In genomic region chr4:43652726-43653125, GRCm38 (mm10) we compare ENCODE assay signal across 12 mouse cellular contexts. TPM values are rescaled to one million over a fixed set of nuclear protein-coding genes. Genes with fewer than 3 reads are reported as not detected.
DNase-seq lines count a peak whose midpoint lies in the region; ATAC-seq and TF ChIP-seq lines count a peak whose summit lies in the region.
"Had no signal": no experiment of that assay in that cellular context is flagged by ENCODE, and none has a peak within 500 bp of the region (broad histone marks: within the 10 kb centered on the region; RNA-seq: fewer than 3 reads in every experiment).

No protein-coding gene starts in this region.

- WGBS in lung, embryonic 14.5 days: 90% methylated on average over 4 of the region's 4 CpGs
- WGBS in lung, postnatal 0 days: 86% methylated on average over 4 of the region's 4 CpGs
- WGBS in forebrain, postnatal 0 days: 92% methylated on average over 4 of the region's 4 CpGs
- 92% methylated on average over 4 of the region's 4 CpGs for WGBS in limb, embryonic 11.5 days
- WGBS in neural tube, embryonic 14.5 days: 95% methylated on average over 4 of the region's 4 CpGs

- TF ChIP-seq EP300 in lung, postnatal 0 days (IDR thresholded peaks at IDR 0.05): no peak

- H3K27me3 ChIP-seq in lung, embryonic 14.5 days (ENCODE audit: insufficient read depth, low read length): no peaks in the 10 kb centered on the region
- H3K27me3 ChIP-seq in lung, postnatal 0 days (replicated peaks; ENCODE audit: insufficient read depth, low read length): no peaks in the 10 kb centered on the region
- no peaks in the 10 kb centered on the region for H3K27me3 ChIP-seq in forebrain, postnatal 0 days (ENCODE audit: insufficient read depth, low read length)
- no peaks in the 10 kb centered on the region for H3K27me3 ChIP-seq in limb, embryonic 11.5 days (ENCODE audit: control insufficient read depth, insufficient read depth, low read length)
- no peaks in the 10 kb centered on the region for H3K27me3 ChIP-seq in neural tube, embryonic 14.5 days (ENCODE audit: control insufficient read depth, insufficient read depth, low read length)

- H3K4me3 ChIP-seq in lung, embryonic 14.5 days (ENCODE audit: low read depth, low read length): peak overlapping the region; percentile 29; the same call in 1 of the 2 replicates
- H3K4me3 ChIP-seq in lung, postnatal 0 days (ENCODE audit: low read depth, low read length): no peak overlapping the region
- H3K4me3 ChIP-seq in forebrain, postnatal 0 days (ENCODE audit: low read depth, low read length): peak overlapping the region; percentile 30
- no peak overlapping the region; the same call in 1 of the 2 replicates for H3K4me3 ChIP-seq in limb, embryonic 11.5 days (ENCODE audit: low read depth, low read length)
- no peak overlapping the region for H3K4me3 ChIP-seq in neural tube, embryonic 14.5 days (ENCODE audit: low read depth, low read length)
- H3K4me3 ChIP-seq: myocyte had no signal

- peak overlapping the region; percentile 55 for H3K4me2 ChIP-seq in lung, embryonic 14.5 days
- H3K4me2 ChIP-seq in lung, postnatal 0 days (replicated peaks; ENCODE audit: low read depth, low read length): no peak overlapping the region; the same call in 1 of the 2 replicates
- peak overlapping the region; percentile 45 for H3K4me2 ChIP-seq in forebrain, postnatal 0 days (ENCODE audit: low read depth)
- peak overlapping the region; percentile 38; the same call in 1 of the 2 replicates for H3K4me2 ChIP-seq in limb, embryonic 11.5 days (ENCODE audit: low read depth, severe bottlenecking)
- H3K4me2 ChIP-seq in neural tube, embryonic 14.5 days (ENCODE audit: low read depth, low read length): peak overlapping the region; percentile 31; the same call in 1 of the 2 replicates

- no peaks in the 10 kb centered on the region for H3K4me1 ChIP-seq in lung, embryonic 14.5 days (ENCODE audit: insufficient read depth)
- H3K4me1 ChIP-seq in lung, postnatal 0 days (ENCODE audit: insufficient read depth, low read depth, low read length): peaks cover 5% of the 10 kb centered on the region; the same call in 1 of the 2 replicates
- peaks cover 7% of the 10 kb centered on the region; the same call in 1 of the 2 replicates for H3K4me1 ChIP-seq in forebrain, postnatal 0 days (ENCODE audit: insufficient read depth)
- H3K4me1 ChIP-seq in limb, embryonic 11.5 days (ENCODE audit: control insufficient read depth, insufficient read depth, low read length): peaks cover 5% of the 10 kb centered on the region
- H3K4me1 ChIP-seq in neural tube, embryonic 14.5 days (ENCODE audit: control insufficient read depth, insufficient read depth, low read length): no peaks in the 10 kb centered on the region; the same call in 1 of the 2 replicates

- no peak overlapping the region for H3K9ac ChIP-seq in lung, embryonic 14.5 days
- H3K9ac ChIP-seq in lung, postnatal 0 days (replicated peaks; ENCODE audit: low read depth): no peak overlapping the region
- peak overlapping the region; percentile 25; the same call in 1 of the 2 replicates for H3K9ac ChIP-seq in forebrain, postnatal 0 days
- H3K9ac ChIP-seq in limb, embryonic 11.5 days (ENCODE audit: low read length): no peak overlapping the region
- H3K9ac ChIP-seq in neural tube, embryonic 14.5 days (replicated peaks; ENCODE audit: low read depth, low read length): no peak overlapping the region

- no peak for TF ChIP-seq CTCF in lung, embryonic 14.5 days (IDR thresholded peaks at IDR 0.05; ENCODE audit: low read depth)
- TF ChIP-seq CTCF in lung, postnatal 0 days (IDR thresholded peaks at IDR 0.05): no peak
- TF ChIP-seq CTCF in forebrain, postnatal 0 days (IDR thresholded peaks at IDR 0.05; ENCODE audit: low read depth): no peak

- 0 out of 2 replicates have a peak, but pooled peaks cover 8% of the 10 kb centered on the region for H3K36me3 ChIP-seq in lung, embryonic 14.5 days (ENCODE audit: insufficient read depth)
- H3K36me3 ChIP-seq in lung, postnatal 0 days (ENCODE audit: insufficient read depth, low read length): no peaks in the 10 kb centered on the region
- H3K36me3 ChIP-seq in forebrain, postnatal 0 days (ENCODE audit: insufficient read depth): peaks cover 4% of the 10 kb centered on the region
- H3K36me3 ChIP-seq in limb, embryonic 11.5 days (ENCODE audit: control insufficient read depth, insufficient read depth, low read length): no peaks in the 10 kb centered on the region
- peaks cover 8% of the 10 kb centered on the region; the same call in 1 of the 2 replicates for H3K36me3 ChIP-seq in neural tube, embryonic 14.5 days (ENCODE audit: control insufficient read depth, insufficient read depth, low read length)

- no peak overlapping the region for H3K27ac ChIP-seq in lung, embryonic 14.5 days (ENCODE audit: low read depth)
- H3K27ac ChIP-seq in lung, postnatal 0 days (ENCODE audit: low read length): no peak overlapping the region
- H3K27ac ChIP-seq in forebrain, postnatal 0 days (ENCODE audit: low read depth, low read length): no peak overlapping the region
- H3K27ac ChIP-seq in limb, embryonic 11.5 days (replicated peaks; ENCODE audit: low read depth, low read length): no peak overlapping the region
- no peak overlapping the region for H3K27ac ChIP-seq in neural tube, embryonic 14.5 days (ENCODE audit: low read depth, low read length)

- H3K9me3 ChIP-seq in lung, embryonic 14.5 days (ENCODE audit: low read depth, low read length): peaks cover 5% of the 10 kb centered on the region; the same call in 1 of the 2 replicates
- no peaks in the 10 kb centered on the region; the same call in 1 of the 2 replicates for H3K9me3 ChIP-seq in lung, postnatal 0 days (ENCODE audit: low read length)
- no peaks in the 10 kb centered on the region for H3K9me3 ChIP-seq in forebrain, postnatal 0 days (ENCODE audit: low read length)
- H3K9me3 ChIP-seq in limb, embryonic 11.5 days (ENCODE audit: control insufficient read depth, low read length): no peaks in the 10 kb centered on the region; the same call in 1 of the 2 replicates
- no peaks in the 10 kb centered on the region for H3K9me3 ChIP-seq in neural tube, embryonic 14.5 days (ENCODE audit: control insufficient read depth, low read length)

- ATAC-seq in lung, embryonic 14.5 days (ENCODE audit: insufficient read depth): no peak
- no peak for ATAC-seq in lung, postnatal 0 days
- no peak for ATAC-seq in forebrain, postnatal 0 days
- no peak for ATAC-seq in limb, embryonic 11.5 days (ENCODE audit: insufficient number of reproducible peaks, low FRiP score, low TSS enrichment, low read depth)
- no peak for ATAC-seq in neural tube, embryonic 14.5 days (ENCODE audit: low read depth)

- DNase-seq in lung, embryonic 14.5 days: no peak
- DNase-seq in lung, postnatal 0 days (ENCODE audit: low spot score): no peak
- DNase-seq in forebrain, postnatal 0 days: no peak
- no peak for DNase-seq in limb, embryonic 11.5 days (ENCODE audit: low spot score)
- DNase-seq in thymus, adult 18-20 months: no peak
- no peak for DNase-seq in right cerebral cortex, postnatal 25 days
- DNase-seq: adrenal gland, postnatal 25 days; gastrocnemius, postnatal 14 days had no signal

RNA-seq across cellular contexts. Expression of gene Spag8, which starts 0.7 kb away (rescaled TPM):
- 0.68 and 1.6 TPM in 2 replicates for polyA plus RNA-seq in lung, embryonic 14.5 days (2014; fragmentation: Nextera tagmentation; extraction: Ambion mirVana)
- polyA plus RNA-seq in lung, postnatal 0 days (2015; fragmentation: Nextera tagmentation; extraction: Ambion mirVana): 10.4 and 10.8 TPM in 2 replicates
- total RNA-seq in forebrain, postnatal 0 days (2014; rRNA removed): 5.8 and 6.1 TPM in 2 replicates
- polyA plus RNA-seq in forebrain, postnatal 0 days (2015; fragmentation: Nextera tagmentation; extraction: Ambion mirVana): 6.0 and 9.1 TPM in 2 replicates
- polyA plus RNA-seq in limb, embryonic 11.5 days (2014; fragmentation: Nextera tagmentation; extraction: Ambion mirVana): 0.89 and 1.1 TPM in 2 replicates
- polyA plus RNA-seq in neural tube, embryonic 14.5 days (2014; fragmentation: Nextera tagmentation; extraction: Ambion mirVana): 2.4 and 4.6 TPM in 2 replicates
- total RNA-seq: common myeloid progenitor, adult 5-6 weeks; gastrocnemius, postnatal 14 days had no signal

RNA-seq across cellular contexts. Expression of gene Hint2, which starts 3.5 kb away (rescaled TPM):
- polyA plus RNA-seq in lung, embryonic 14.5 days (2014; fragmentation: Nextera tagmentation; extraction: Ambion mirVana): 84.0 and 97.7 TPM in 2 replicates
- polyA plus RNA-seq in lung, postnatal 0 days (2015; fragmentation: Nextera tagmentation; extraction: Ambion mirVana): 128 and 132 TPM in 2 replicates
- total RNA-seq in forebrain, postnatal 0 days (2014; rRNA removed): 53.6 and 61.9 TPM in 2 replicates
- polyA plus RNA-seq in forebrain, postnatal 0 days (2015; fragmentation: Nextera tagmentation; extraction: Ambion mirVana): 80.0 and 101 TPM in 2 replicates
- 71.4 and 73.9 TPM in 2 replicates for polyA plus RNA-seq in limb, embryonic 11.5 days (2014; fragmentation: Nextera tagmentation; extraction: Ambion mirVana)
- 67.1 and 73.9 TPM in 2 replicates for polyA plus RNA-seq in neural tube, embryonic 14.5 days (2014; fragmentation: Nextera tagmentation; extraction: Ambion mirVana)

RNA-seq across cellular contexts. Expression of gene Tmem8b, which starts 16.0 kb away (rescaled TPM):
- polyA plus RNA-seq in lung, embryonic 14.5 days (2014; fragmentation: Nextera tagmentation; extraction: Ambion mirVana): 2.8 and 3.5 TPM in 2 replicates
- polyA plus RNA-seq in lung, postnatal 0 days (2015; fragmentation: Nextera tagmentation; extraction: Ambion mirVana): 2.5 and 3.1 TPM in 2 replicates
- total RNA-seq in forebrain, postnatal 0 days (2014; rRNA removed): 21.3 and 27.4 TPM in 2 replicates
- 8.2 and 14.1 TPM in 2 replicates for polyA plus RNA-seq in forebrain, postnatal 0 days (2015; fragmentation: Nextera tagmentation; extraction: Ambion mirVana)
- 2.7 and 2.8 TPM in 2 replicates for polyA plus RNA-seq in limb, embryonic 11.5 days (2014; fragmentation: Nextera tagmentation; extraction: Ambion mirVana)
- 11.4 and 13.3 TPM in 2 replicates for polyA plus RNA-seq in neural tube, embryonic 14.5 days (2014; fragmentation: Nextera tagmentation; extraction: Ambion mirVana)

RNA-seq across cellular contexts. Expression of gene Fam221b, which starts 16.2 kb away (rescaled TPM):
- polyA plus RNA-seq in lung, embryonic 14.5 days (2014; fragmentation: Nextera tagmentation; extraction: Ambion mirVana): 3.2 and 3.4 TPM in 2 replicates
- polyA plus RNA-seq in lung, postnatal 0 days (2015; fragmentation: Nextera tagmentation; extraction: Ambion mirVana): 2.5 TPM in 2 replicates
- 0.08 TPM in 1 of 2 replicates, not detected in the other for total RNA-seq in forebrain, postnatal 0 days (2014; rRNA removed)
- polyA plus RNA-seq in forebrain, postnatal 0 days (2015; fragmentation: Nextera tagmentation; extraction: Ambion mirVana): 1.6 TPM in 2 replicates
- polyA plus RNA-seq in limb, embryonic 11.5 days (2014; fragmentation: Nextera tagmentation; extraction: Ambion mirVana): 2.6 and 3.0 TPM in 2 replicates
- 1.6 and 1.7 TPM in 2 replicates for polyA plus RNA-seq in neural tube, embryonic 14.5 days (2014; fragmentation: Nextera tagmentation; extraction: Ambion mirVana)
- polyA plus RNA-seq: small intestine, adult 2 months had no signal

RNA-seq across cellular contexts. Expression of gene Npr2, which starts 21.0 kb away (rescaled TPM):
- polyA plus RNA-seq in lung, embryonic 14.5 days (2014; fragmentation: Nextera tagmentation; extraction: Ambion mirVana): 11.2 and 13.7 TPM in 2 replicates
- 11.9 and 12.8 TPM in 2 replicates for polyA plus RNA-seq in lung, postnatal 0 days (2015; fragmentation: Nextera tagmentation; extraction: Ambion mirVana)
- total RNA-seq in forebrain, postnatal 0 days (2014; rRNA removed): 28.2 and 35.3 TPM in 2 replicates
- polyA plus RNA-seq in forebrain, postnatal 0 days (2015; fragmentation: Nextera tagmentation; extraction: Ambion mirVana): 7.9 and 9.1 TPM in 2 replicates
- polyA plus RNA-seq in limb, embryonic 11.5 days (2014; fragmentation: Nextera tagmentation; extraction: Ambion mirVana): 7.9 and 8.1 TPM in 2 replicates
- polyA plus RNA-seq in neural tube, embryonic 14.5 days (2014; fragmentation: Nextera tagmentation; extraction: Ambion mirVana): 15.9 and 19.2 TPM in 2 replicates

Comparison
In these comparisons a context has a peak if more than half of its experiments do, and no peak if none do; other contexts are left out.
1. H3K4me3 ChIP-seq: peak in lung, embryonic 14.5 days (single experiment) and forebrain, postnatal 0 days (single experiment); none in lung, postnatal 0 days (single experiment), limb, embryonic 11.5 days (single experiment) and neural tube, embryonic 14.5 days (single experiment).